Mouse (Mus musculus) spleen, adult 2 months (tissue): ENCODE results near the gene Aox3.

Experiments
- CTCF ChIP-seq: fragments of 200-500 bp; IDR thresholded peaks from 2 replicates; pipeline ENCODE4 v1.5.1; 2011; ENCODE audit warnings: mild to moderate bottlenecking, inconsistent platforms; ENCODE audit not compliant: insufficient read depth, insufficient read length, insufficient replicate concordance; ENCODE audit errors: extremely low read depth
- POLR2A ChIP-seq: fragments of 200-500 bp; IDR thresholded peaks from 2 replicates; pipeline ENCODE4 v1.6.1; 2011; ENCODE audit warnings: low read depth, low read length, inconsistent platforms

DNA sequence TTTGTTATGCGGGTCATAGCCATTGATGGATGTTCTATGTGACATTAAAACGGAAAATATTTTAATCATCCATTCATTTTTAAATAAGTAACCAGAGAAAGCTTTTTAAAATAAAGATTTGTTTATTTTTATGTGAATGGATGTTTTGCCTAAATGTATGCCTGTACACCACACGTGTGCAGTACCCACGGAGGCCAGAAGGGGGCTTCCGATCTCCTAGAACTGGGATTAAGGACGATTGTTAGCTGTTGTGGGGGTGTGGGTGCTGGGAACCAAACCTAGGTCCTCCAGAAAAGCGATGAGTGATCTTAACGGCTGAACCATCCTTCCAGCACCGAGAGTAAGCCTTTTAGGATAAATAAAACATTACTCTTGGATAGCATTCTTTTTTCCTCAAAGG, 26.1 kb downstream of the Aox3 start:
- TF ChIP-seq CTCF (no peak), POLR2A (no peak)
